Mouse (Mus musculus) adipocyte (in vitro differentiated cells): ENCODE measurements at regions not wholly inside any gene's neighbourhood (a gene's known extent, or its start where the extent isn't known, plus 50 kb on each side); places are given as distances from the start of the nearest gene placed in this dataset.
"Not testable (repeated sequence)": the region's sequence is repeated elsewhere in the genome, so short reads cannot be mapped to it uniquely, and the experiment has no call there.

ENCODE experiments used
- DNase-seq: peaks from one replicate; pipeline ENCODE4 v3.0.0-alpha.2; 2016; ENCODE audit warnings: low spot score

DNA sequence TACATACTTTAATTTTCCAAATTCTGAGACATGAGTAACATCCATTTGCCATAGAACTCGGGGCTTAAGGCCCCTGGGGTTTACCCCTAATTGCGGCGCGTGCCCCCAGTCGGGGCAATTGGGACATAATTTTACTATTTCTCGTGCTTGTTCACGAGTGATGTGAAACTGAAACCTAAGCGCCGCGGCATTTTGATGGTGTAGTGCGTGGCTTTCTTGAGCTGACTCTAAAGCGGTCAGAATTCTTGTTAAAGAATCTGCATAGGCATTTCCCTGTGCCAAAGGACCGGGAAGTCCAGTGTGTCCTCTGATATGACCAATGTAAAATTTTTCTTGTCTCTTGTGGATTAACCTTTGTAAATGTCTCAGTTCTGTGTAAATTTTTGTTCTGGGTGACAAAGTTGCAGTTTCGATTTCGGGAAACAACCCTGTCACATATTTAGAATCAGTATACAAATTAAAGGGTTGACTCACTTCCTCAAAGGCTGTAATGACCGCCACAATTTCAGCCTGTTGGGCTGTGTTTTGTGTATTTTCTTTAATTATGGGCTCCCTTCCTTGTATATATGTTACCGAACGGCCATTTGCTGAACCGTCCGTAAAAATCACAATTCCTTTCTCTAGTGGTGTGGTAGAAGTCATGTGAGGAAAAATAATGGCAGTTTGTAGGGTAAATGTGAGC, 1037.6 kb upstream of the Sel1l start:
- DNase-seq = not testable (repeated sequence)

DNA sequence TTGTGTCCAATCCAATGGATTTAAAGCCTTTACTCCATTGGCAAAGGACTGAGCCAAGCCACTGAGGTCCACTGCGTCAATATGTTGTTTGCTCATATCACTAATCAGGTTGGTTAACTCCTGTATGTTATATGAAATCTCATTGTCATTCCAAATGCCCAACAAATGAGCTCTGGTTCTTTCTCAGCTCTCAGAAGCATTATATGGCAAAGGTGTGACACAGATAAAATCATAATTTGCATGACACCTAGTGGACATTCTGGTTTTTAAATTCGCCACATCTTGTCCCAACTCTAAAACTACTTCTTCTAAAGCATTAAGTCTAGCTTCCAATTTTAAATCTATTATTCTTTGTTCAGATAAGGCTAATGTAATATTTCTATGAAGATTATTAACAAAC, 1035.1 kb upstream of the Sel1l start:
- not testable (repeated sequence) for DNase-seq

DNA sequence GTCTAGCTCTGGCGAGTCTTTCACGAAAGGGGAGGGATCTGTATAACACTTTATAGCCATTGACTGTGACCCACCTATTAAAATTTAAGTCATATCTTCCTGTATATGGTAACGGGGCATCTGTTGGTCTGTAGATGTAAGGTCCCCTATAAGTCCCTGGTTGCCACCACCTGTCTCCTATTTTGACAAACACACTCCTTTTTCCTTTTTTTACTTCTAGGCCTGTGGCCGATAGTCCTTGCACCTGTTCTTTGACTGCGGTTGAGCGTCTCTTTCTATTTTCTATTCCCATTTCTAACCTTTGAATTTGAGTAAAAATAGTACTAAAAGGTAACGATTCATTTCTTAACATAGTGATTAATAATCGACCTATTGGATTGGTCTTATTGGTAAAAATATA, 1034.1 kb upstream of the Sel1l start:
- not testable (repeated sequence) for DNase-seq

DNA sequence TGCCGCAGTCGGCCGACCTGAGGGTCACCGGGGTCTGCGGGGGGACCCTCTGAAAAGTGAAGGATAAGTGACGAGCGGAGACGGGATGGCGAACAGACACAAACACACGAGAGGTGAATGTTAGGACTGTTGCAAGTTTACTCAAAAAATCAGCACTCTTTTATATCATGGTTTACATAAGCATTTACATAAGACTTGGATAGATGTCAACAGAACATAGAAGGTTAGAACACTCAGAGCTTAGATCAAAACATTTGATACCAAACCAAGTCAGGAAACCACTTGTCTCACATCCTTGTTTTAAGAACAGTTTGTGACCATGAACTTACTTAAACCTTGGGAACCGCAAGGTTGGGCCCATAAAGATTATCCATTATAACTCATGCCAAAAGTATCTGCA, 1033.6 kb upstream of the Sel1l start:
- not testable (repeated sequence) for DNase-seq

DNA sequence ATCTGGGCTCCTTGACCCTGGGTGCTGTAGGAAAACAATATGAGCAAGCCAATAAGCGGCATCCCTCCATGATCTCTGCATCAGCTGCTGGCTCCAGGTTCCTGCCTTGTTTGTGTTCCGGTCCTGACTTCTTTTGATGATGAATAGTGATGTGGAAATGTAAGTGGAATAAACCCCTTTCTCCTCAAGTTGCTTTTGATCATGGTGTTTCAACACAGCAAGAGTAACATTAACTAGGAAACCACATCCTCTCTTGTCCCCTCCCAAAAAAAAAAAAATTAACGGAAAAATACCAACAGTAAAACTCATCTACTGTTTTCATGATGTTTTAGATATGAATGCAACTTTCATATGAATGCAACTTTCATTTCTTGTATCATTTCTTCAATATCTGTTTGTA, 1024.6 kb upstream of the Sel1l start:
- no peak for DNase-seq

DNA sequence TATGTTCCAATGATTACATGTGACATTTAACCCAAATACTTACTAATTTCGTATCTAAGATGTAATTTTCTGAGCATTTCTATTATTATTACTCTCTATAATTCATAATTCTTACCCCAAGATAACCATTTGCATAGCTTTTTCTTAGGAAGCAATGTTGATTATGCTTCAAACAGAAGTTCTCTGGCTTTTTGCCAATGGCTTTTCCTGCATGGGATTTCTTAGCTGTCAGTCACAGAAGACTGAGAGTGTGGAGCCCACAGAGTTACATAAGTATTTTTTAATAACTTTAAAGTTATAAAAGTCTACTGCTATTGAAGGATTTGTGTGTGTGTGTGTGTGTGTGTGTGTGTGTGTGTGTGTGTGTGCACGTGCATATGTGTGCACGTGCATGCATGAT, 1020.4 kb upstream of the Sel1l start:
- no peak for DNase-seq

DNA sequence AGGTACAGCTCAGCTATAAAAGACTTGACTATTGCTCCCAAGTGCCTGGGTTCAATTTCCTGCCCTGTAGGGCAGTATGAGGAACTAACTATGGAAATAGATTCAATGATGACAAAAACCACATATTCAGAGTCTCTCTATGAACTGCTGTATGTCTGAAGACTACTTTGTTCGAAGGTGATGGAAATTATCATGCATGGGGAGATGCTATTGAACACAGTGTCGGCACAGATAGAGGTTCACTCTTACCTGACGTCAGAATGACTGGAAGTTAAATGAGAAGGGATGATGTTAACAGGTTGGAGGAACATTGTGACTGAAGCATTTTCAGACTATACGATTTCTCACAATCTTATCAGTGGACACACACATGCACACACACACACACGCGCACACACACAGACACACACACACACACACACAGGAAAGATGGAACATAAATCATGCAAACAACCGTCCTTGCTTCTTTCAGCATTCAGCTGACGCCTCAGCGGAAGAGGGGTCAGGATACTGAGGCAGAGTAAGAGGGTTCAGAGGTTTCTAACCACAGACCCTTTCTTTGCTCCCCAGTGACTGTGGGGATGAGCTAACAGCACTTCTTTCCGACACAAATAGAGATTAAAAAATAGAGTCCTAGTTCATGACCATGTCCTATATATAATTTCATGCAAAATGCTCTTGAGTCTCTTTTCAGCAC, 974.3 kb upstream of the Sel1l start:
- no peak for DNase-seq

DNA sequence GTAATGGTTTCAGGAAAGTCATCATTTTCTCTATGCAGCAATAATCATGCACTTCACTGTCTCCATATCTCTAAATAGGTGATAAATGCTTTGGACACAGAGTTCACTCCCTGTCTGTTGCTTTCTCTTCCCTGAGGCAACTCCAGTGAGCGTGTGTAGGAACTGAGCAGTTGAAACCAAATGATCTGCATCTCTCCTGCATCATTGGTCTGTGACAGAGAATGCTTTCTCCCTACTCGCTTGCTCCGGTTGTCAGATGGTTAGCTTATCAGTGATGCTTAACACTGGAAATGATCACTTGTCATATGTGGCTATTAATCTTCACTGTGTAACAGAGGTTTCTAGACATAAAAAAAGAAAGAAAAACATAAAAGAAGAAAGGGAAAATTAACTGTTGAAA, 969.7 kb upstream of the Sel1l start:
- DNase-seq = no peak

DNA sequence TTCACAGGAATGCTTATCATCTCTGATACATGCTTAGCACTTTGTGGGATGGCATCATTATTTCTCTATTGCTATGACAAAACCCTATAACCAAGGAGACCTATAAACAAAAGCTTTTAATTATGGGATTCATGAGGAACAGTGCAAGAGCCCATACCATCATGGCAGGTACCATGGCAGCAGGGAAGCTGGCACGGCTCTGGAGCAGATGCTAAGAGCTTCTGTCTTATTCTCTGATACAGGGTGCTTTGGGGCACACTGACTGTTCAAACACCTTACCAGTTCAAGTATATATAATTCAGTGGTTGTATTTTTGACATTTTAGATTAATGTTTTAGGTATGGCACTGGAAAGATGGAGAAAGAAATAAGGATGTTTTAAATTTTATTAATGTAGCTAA, 952.2 kb upstream of the Sel1l start:
- no peak for DNase-seq

DNA sequence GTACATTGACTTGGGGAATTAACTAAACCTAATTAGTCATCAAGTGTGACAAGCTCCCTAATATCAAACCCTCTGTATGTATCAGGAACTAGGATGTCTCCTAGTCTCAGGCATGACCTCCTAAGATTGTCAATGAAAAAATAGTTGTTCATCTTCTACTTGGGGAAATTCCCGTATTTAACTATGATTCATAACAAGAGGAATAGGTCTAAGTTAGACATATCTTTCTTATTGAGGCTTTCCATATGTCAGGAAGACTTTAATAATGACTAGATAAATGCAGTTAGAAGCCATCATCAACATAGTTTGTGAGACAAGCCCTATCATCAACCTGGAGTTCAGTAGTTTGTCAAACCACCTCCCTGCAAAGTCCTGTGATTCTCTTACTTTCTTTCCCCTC, 934.4 kb upstream of the Sel1l start:
- no peak for DNase-seq

DNA sequence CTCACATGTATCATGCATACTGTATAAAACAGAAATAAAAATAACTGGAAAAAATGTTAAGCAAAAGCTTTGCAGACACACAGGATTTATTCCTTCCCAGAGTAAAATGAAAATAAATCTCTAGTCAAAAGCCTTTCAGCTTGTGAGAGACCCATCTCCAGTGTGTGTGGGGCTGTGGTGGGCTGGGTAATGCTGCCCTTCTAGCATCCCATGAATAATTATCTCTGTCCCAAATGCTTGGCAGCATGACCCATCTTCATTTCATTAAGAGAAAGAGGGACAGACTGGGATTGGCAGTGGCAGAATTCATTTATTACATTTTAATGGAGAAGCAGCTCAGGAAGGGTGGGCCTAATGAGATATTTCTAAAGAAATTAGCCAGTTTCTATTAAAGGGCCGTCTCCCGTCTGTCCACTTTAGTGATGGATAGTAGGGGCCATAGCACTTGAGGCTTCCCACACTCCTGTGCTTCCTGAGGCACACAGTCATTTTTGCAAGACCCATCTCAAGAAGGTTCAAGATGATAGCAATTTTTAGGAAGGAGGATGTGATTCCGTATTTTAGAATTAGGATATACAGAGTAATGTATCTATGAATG, 930.8 kb upstream of the Sel1l start:
- DNase-seq = no peak

DNA sequence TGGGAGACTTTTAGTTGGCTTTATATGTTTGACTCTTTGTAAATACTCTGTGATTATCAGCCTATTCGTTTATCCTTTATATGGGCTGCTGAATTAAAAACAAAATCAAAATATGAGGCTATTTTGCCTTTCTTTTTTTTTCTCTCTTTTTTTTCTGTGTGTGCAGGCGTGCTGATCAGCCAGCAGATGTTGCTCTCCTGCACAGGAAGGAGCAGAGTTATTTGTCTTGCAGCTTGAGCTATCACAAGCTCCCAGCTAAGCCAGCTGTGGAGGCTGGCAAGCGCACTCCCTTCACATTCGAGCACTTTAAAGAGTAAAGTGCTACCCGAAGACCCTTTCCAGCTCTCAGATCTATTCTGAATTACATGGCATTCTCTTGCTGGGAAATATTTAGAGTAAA, 926.7 kb upstream of the Sel1l start:
- DNase-seq = no peak

DNA sequence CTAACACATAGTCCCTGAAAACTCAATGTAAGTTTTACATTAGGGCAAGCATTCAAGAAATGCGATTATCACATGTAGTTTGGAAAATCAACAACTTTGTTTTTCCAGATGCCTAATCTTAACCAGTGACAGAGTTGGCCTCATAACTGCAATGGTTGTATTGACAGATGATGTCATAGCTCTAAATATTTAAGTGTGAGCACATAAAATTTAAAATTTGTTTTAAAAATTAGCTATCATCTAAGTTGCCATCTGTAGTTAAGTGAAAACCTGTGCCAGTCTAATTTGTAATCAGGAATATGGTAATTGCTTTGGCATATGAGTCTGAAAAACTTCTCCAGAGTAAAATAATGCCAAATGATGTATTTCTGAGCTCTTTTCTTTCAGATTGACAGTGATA, 899.6 kb upstream of the Sel1l start:
- no peak for DNase-seq

DNA sequence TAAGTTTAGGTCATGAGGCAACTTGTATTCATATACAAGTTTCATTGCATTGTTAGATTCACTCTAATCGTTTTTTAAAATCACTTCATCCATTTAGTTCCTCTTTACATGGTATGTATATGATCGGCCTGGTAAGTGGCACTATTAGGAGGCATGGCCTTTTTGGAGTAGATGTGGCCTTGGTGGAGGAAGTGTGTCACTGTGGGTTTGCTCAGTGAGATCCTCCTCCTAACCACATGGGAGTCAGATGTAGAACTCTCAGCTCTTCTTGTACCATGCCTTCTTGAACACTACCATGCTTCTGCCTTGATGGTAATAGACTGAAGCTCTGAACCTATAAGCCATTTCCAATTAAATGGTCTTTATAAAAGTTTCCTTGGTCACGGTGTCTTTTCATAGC, 891.9 kb upstream of the Sel1l start:
- DNase-seq = no peak

DNA sequence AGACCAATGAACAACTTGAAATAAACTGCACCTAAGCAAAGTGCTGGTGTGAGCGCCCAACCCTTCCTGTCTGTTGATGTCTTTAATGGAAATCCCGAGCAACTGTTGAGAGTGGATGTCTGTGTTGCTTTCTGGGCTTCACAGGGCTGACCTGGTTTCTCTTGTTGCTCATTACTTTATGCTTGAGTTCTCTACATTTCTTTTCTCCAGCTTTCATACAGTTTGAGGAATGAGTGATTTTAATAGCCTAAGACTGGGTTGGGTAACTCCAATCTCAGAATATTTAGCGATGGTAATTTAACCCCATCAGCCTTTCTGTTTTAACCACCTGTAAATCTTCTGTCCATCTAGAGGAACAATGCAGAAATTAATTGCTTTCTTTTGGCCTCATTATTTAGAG, 890.2 kb upstream of the Sel1l start:
- DNase-seq = no peak

DNA sequence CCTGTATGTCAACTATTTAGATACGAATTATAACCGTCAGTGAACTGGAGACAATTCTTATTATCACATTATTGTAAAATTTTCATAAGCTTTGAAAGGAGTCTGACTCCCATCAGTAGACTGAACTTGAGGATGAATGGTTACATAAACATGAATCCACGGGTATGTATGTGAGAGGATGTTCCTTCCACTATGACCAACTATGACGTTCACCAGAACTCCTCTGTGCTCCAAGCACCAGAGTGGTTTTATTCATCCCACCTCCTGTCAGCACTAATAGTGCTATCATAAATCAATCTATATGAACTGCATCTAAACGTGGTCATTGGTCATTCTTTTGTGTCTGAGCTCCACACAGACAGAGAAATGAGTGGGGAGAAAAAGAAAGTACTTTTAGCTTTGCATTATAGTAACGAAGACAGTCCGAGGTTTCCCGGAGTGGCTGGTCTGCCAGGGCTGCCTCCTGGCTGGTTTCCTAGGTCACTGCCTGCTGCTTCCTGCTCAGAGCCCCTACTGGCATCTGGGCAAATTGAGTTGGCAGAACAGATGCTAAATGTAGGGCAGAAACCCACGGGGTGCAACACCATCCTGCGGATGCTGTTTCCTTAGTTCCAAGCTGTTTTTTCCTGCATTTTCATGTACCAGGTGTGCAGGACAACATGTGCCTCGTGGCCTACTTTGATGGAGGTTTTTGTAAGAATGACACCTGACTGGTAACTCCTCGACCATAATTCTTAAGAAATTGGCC, 888.8 kb upstream of the Sel1l start:
- DNase-seq = no peak

DNA sequence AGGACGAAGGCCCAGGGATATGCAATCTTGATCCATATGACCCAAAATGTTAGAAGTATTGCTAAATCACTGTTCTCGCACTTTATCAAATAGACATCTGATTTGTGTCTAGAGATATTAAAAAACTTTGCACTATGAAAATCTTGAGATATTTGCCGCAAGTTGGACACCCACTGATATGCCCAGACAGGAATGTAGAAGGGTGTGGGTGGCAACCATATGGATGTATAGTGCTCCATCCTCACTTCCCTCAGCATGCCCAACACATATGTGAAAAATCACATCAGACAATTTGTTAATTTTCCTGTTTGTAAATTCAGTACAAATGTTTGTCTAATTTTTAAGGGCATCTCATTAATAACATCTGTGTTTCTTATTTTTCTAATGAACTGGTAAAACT, 874.1 kb upstream of the Sel1l start:
- no peak for DNase-seq

DNA sequence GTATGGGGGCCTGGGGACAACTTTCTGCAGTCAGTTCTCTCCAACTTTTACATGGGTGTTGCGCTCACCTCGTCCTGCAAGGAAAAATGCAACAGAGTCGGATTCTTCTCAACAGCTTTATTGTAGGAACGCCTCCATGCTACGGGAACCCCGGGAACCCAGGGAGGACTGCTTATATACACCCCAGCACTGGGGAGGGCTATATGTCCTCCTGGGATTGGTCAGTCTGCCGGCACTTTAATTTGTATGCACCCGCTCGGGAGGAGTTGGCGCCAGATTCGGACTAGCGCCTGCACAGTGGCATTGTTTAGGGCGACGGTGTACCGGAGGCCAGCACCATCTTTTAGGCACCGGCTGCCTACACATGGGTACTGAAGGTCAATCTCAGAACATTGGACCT, 864.5 kb upstream of the Sel1l start:
- no peak for DNase-seq

DNA sequence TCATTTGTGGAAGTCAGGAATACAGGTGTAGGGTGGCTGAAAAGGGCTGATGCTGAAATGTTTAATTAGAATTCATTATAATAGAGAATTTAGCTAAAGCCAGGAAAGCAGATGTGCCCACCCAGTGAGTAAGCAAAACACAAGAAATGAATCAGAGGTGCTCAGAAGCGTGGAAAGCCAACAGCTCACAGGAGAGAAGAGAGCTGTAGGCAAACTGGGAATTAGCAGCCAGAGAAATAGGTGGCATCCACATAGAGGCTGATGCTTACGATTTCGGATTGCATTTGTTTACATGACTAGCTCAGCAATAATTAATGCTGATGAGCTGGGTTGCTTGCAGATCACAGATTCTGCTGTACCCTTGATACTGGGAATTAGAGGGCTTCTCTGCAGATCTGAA, 859.5 kb upstream of the Sel1l start:
- no peak for DNase-seq

DNA sequence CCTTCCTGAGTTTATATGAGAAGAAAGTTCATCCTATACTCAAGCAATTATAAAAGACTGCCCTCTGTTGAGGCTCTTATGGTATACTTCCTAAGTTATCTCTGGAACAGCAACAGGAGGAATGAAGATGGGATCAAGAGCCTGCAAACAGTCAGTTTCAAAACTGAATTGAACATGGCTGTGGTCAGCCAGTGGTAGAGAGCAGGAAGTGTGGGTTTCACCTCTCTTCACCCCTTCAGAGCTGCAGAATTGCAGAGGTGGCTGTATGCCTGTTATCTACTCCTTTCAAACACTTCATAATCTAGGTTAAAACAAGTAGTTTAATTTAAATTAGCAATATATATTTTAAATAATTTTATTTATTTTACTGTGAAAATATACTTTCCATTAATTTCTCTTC, 854.8 kb upstream of the Sel1l start:
- DNase-seq = no peak

DNA sequence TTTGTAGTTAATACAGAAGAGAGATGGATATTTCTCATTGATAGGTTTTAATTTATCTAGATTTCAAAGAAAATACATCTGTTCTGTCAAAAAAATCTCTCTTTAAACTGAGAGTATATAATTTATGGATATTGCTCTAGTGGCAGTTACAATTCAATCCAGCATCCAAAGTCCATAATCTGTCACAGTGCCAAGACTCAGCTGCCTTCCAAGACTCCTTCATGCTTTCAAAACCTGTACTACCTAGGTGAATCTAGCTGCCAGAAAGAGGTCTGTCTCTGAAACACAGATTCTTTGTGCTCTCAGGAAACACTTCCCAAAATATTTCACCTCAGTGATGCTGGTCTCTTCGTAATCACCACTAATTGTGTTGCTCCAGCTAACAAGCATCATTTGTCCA, 844.0 kb upstream of the Sel1l start:
- no peak for DNase-seq

DNA sequence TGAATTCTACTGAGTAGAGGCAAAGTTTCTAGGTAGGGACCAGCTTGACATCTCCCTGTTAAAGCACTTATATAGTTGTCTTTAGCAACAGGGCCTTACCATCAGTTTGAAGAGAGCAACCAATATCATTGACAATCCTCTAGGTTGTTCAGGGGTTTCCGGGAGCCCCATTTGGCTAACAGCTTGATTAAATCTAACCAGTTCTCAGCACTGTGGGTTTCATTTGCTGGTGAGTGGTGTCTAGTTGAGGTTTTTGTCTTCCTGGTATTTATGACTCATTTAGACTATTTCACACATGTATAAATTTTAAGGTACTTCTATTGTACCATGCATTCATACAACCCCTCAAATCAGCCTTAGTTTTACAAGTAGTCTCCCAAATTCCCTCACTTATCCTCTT, 823.4 kb upstream of the Sel1l start:
- DNase-seq = no peak

DNA sequence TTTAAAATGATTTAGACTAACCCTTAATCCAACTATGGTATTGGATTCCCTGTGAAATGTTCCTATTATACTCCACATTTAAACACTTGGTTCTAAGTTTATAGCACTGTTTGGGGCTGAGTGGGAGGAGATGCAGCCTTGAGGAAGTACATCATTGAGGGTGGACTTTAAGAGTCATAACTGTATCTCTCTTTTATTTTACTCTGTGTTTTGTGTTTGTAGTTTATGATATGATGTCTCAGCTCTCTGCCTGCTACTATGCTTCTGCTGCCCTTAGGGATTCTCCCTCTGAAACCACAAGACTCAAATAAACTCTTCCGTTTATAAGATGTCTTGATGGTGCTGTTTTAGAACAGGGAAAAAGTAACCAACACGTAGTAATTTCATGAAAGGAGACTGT, 797.7 kb upstream of the Sel1l start:
- DNase-seq = no peak
